Mouse (Mus musculus): ENCODE measurements around the gene Socs7. TPM values are rescaled to one million over a fixed set of nuclear protein-coding genes. Genes with fewer than 3 reads are reported as not detected.

Gene Socs7
- 20.2 to 25.4 TPM (median 21.1 TPM) in 4 replicates for total RNA-seq (2023; ENCODE audit: inconsistent age)

DNA sequence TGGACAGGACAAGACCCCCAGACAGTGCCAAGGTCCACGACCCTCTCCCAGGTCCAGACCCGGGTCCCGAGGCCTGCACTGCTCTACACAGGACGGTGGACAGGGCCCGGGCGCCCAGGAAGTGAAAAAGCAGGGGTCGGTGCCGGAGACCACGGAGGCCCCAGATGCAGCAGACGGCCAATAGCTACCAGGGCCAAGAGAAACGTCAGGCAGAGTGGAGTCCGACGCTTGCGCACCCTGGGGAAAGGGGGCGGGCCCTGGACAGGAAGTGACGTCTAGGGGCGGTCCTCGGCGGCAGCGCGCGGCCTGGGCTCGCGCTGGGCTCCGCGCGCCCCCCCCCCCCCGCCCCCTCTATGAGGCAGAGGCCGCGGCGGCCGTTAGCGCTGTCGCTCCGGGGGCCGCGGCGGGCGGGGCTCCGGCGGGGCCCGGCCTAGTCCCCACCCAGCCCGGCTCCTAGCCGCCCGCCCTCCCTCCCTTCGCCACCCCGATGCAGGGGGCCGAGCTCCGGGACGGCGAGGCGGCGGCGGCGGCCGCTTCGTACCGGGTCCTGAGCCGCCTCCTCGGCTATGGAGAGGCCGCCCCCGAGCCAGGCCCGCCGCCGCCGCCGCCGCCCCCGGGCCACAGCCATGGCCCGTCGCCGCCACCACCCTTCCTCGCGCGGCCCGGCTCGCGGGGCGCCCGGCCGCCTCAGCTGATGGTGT lies at the start of gene Socs7:
Socs7 (plus strand) TSS at position 604 of the 701 bp plus-strand sequence.

GRCm38 (mm10) chr11:97315504-97316503 lies 46.5 kb upstream of the Socs7 start, which contains the start of gene Mrpl45:
Gene Mrpl45 (plus strand): TSS chr11:97315716.

GRCm38 (mm10) chr11:97352027-97352684 lies 10.2 kb upstream of the Socs7 start, which contains the start of gene Gpr179:
Gene Gpr179 (minus strand): TSS chr11:97352077.

GRCm38 (mm10) chr11:97415330-97415711 lies 53.0 kb downstream of the Socs7 start, which contains the start of gene Arhgap23:
Gene Arhgap23 (plus strand): TSS chr11:97415533.

Other genes with a start within 250 kb of the Socs7 start
- gene Tbx21, start 247.2 kb upstream of the Socs7 start, total RNA-seq (2023; ENCODE audit: inconsistent age) = 1.3 to 2.6 TPM (median 2.4 TPM) in 4 replicates
- 0.21 to 0.80 TPM (median 0.46 TPM) in 4 replicates for gene Tbkbp1, start 211.1 kb upstream of the Socs7 start, total RNA-seq (2023; ENCODE audit: inconsistent age)
- 136 to 148 TPM (median 143 TPM) in 4 replicates for gene Kpnb1, start 174.7 kb upstream of the Socs7 start, total RNA-seq (2023; ENCODE audit: inconsistent age)
- 57.4 to 66.8 TPM (median 64.3 TPM) in 4 replicates for gene Npepps, start 81.9 kb upstream of the Socs7 start, total RNA-seq (2023; ENCODE audit: inconsistent age)
- 16.9 to 21.1 TPM (median 20.3 TPM) in 4 replicates for gene Mrpl45, start 46.8 kb upstream of the Socs7 start, total RNA-seq (2023; ENCODE audit: inconsistent age)
- 0.16 TPM in 1 of 4 replicates, not detected in the others for gene Gpr179, start 10.5 kb upstream of the Socs7 start, total RNA-seq (2023; ENCODE audit: inconsistent age)
- 0.30 to 0.51 TPM (median 0.43 TPM) in 4 replicates for gene Arhgap23, start 53.0 kb downstream of the Socs7 start, total RNA-seq (2023; ENCODE audit: inconsistent age)
- gene 4933428G20Rik, start 137.8 kb downstream of the Socs7 start, total RNA-seq (2023; ENCODE audit: inconsistent age) = not detected in 4 replicates
- 0.10 to 0.18 TPM (median 0.12 TPM) in 3 of 4 replicates, not detected in the other for gene Srcin1, start 213.6 kb downstream of the Socs7 start, total RNA-seq (2023; ENCODE audit: inconsistent age)

All from B cell, adult (primary cell).